Mouse (Mus musculus): ENCODE results near the gene Dennd5a. TPM values are rescaled to one million over a fixed set of nuclear protein-coding genes. Genes with fewer than 3 reads are reported as not detected.

Dennd5a gene
- polyA plus RNA-seq, 1 experiment = 270 TPM

- WGBS = 50% methylated on average over 2 of the region's 2 CpGs
- no peak for TF ChIP-seq POLR2A (IDR thresholded peaks at IDR 0.05; ENCODE audit: borderline replicate concordance, insufficient read depth, low read length)
- TF ChIP-seq CTCF (IDR thresholded peaks at IDR 0.05; ENCODE audit: borderline replicate concordance, insufficient read depth, low read depth, low read length) = no peak
- H3K27me3 ChIP-seq (ENCODE audit: control insufficient read depth, insufficient read depth, low read length) = no peaks in the 10 kb centered on the region
- peaks cover 7% of the 10 kb centered on the region for H3K4me1 ChIP-seq (ENCODE audit: control insufficient read depth, insufficient read depth, low read length)
- H3K27ac ChIP-seq (ENCODE audit: insufficient read depth, low read length) = no peak overlapping the region
- H3K4me3 ChIP-seq (replicated peaks; ENCODE audit: insufficient read depth, low read depth, low read length) = no peak overlapping the region
- peak in 1 of 2 experiments; percentile 46 for DNase-seq
Observed at GRCm38 (mm10) chr7:109961570-109961969, 1.3 kb upstream of the Dennd5a start.

- no peak for DNase-seq
- H3K27ac ChIP-seq (ENCODE audit: insufficient read depth, low read length) = peak overlapping the region; percentile 100
- peaks cover 7% of the 10 kb centered on the region for H3K4me1 ChIP-seq (ENCODE audit: control insufficient read depth, insufficient read depth, low read length)
- TF ChIP-seq POLR2A (IDR thresholded peaks at IDR 0.05; ENCODE audit: borderline replicate concordance, insufficient read depth, low read length) (no peak), CTCF (IDR thresholded peaks at IDR 0.05; ENCODE audit: borderline replicate concordance, insufficient read depth, low read depth, low read length) (no peak)
- WGBS = 10% methylated on average over 13 of the region's 13 CpGs
- H3K27me3 ChIP-seq (ENCODE audit: control insufficient read depth, insufficient read depth, low read length) = no peaks in the 10 kb centered on the region
- peak overlapping the region; percentile 97 for H3K4me3 ChIP-seq (replicated peaks; ENCODE audit: insufficient read depth, low read depth, low read length)
Observed at GRCm38 (mm10) chr7:109960613-109961154, 414 bp upstream of the Dennd5a start.

- Histone ChIP-seq H3K4me1 (ENCODE audit: control insufficient read depth, insufficient read depth, low read length) (peaks cover 7% of the 10 kb centered on the region), H3K27ac (ENCODE audit: insufficient read depth, low read length) (peak overlapping the region; percentile 85), H3K27me3 (ENCODE audit: control insufficient read depth, insufficient read depth, low read length) (no peaks in the 10 kb centered on the region), H3K4me3 (replicated peaks; ENCODE audit: insufficient read depth, low read depth, low read length) (peak overlapping the region; percentile 97)
- no peak for TF ChIP-seq POLR2A (IDR thresholded peaks at IDR 0.05; ENCODE audit: borderline replicate concordance, insufficient read depth, low read length)
- WGBS = 1% methylated on average over 18 of the region's 18 CpGs
- peak in 1 of 2 experiments; percentile 48 for DNase-seq
Observed at GRCm38 (mm10) chr7:109958843-109959715, 1.2 kb downstream of the Dennd5a start.

DNA sequence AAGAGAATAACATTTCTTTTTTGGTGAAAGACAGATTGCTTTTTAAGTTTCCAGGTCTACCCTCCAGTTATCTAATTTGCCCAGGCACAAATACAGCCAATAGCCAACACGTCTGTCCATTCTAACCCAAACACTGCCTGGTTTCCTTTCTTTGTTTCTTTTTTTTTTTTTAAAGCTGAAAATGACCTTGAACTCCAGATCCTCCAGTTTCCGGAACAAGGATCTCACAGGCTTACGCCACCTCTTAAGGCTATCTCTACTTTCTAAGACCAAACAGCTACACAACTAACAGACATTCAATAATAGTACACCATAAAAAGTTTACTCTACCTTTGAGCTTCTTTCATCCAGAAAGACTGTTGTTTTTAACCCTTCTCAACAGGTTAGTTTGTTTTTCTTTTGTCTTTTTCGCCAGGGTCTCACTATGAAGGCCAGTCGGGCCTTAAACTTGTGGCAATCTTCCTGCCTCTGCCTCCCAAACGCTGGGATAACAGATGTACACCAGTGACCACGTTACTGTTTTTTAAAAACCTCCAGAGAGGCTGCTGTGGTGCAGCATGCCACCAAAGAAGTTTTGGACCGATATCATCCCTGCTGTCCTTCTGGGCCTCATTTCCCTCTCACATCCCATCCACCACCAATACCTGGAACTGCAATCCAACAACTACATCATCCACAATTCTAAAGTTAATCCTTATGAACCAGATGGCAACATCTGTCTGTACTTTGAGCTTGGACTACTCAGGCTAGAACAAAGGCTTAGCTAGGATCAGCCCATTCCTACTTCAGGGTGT is 2.1 kb downstream of the Dennd5a start:
- H3K27me3 ChIP-seq (ENCODE audit: control insufficient read depth, insufficient read depth, low read length) = no peaks in the 10 kb centered on the region
- no peak for DNase-seq
- peaks cover 11% of the 10 kb centered on the region for H3K4me1 ChIP-seq (ENCODE audit: control insufficient read depth, insufficient read depth, low read length)
- WGBS = 22% methylated on average over 8 of the region's 8 CpGs
- no peak for TF ChIP-seq CTCF (IDR thresholded peaks at IDR 0.05; ENCODE audit: borderline replicate concordance, insufficient read depth, low read depth, low read length)
- no peak for TF ChIP-seq POLR2A (IDR thresholded peaks at IDR 0.05; ENCODE audit: borderline replicate concordance, insufficient read depth, low read length)
- peak overlapping the region; percentile 97 for H3K4me3 ChIP-seq (replicated peaks; ENCODE audit: insufficient read depth, low read depth, low read length)
- H3K27ac ChIP-seq (ENCODE audit: insufficient read depth, low read length) = no peak overlapping the region; the same call in 1 of the 2 replicates

- no peak overlapping the region for H3K4me3 ChIP-seq (replicated peaks; ENCODE audit: insufficient read depth, low read depth, low read length)
- DNase-seq = no peak
- TF ChIP-seq POLR2A (IDR thresholded peaks at IDR 0.05; ENCODE audit: borderline replicate concordance, insufficient read depth, low read length) (no peak), CTCF (IDR thresholded peaks at IDR 0.05; ENCODE audit: borderline replicate concordance, insufficient read depth, low read depth, low read length) (no peak)
- H3K27me3 ChIP-seq (ENCODE audit: control insufficient read depth, insufficient read depth, low read length) = no peaks in the 10 kb centered on the region
- H3K27ac ChIP-seq (ENCODE audit: insufficient read depth, low read length) = peak overlapping the region; percentile 55; the same call in 1 of the 2 replicates
- whole genome bisulfite sequencing = 38% methylated on average over 6 of the region's 6 CpGs
- peaks cover 12% of the 10 kb centered on the region for H3K4me1 ChIP-seq (ENCODE audit: control insufficient read depth, insufficient read depth, low read length)
Observed at GRCm38 (mm10) chr7:109954622-109955401, 5.5 kb downstream of the Dennd5a start.

GRCm38 (mm10) chr7:109951297-109951696 is 9.0 kb downstream of the Dennd5a start:
- no peak for TF ChIP-seq CTCF (IDR thresholded peaks at IDR 0.05; ENCODE audit: borderline replicate concordance, insufficient read depth, low read depth, low read length)
- TF ChIP-seq POLR2A (IDR thresholded peaks at IDR 0.05; ENCODE audit: borderline replicate concordance, insufficient read depth, low read length) = no peak
- peaks cover 9% of the 10 kb centered on the region; the same call in 1 of the 2 replicates for H3K4me1 ChIP-seq (ENCODE audit: control insufficient read depth, insufficient read depth, low read length)
- DNase-seq = no peak
- H3K4me3 ChIP-seq (replicated peaks; ENCODE audit: insufficient read depth, low read depth, low read length) = no peak overlapping the region
- WGBS = 65% methylated on average over 4 of the region's 4 CpGs
- H3K27me3 ChIP-seq (ENCODE audit: control insufficient read depth, insufficient read depth, low read length) = no peaks in the 10 kb centered on the region
- no peak overlapping the region for H3K27ac ChIP-seq (ENCODE audit: insufficient read depth, low read length)
